Mouse (Mus musculus): ENCODE results near the gene Zfp784. TPM values are rescaled to one million over a fixed set of nuclear protein-coding genes. Genes with fewer than 3 reads are reported as not detected.
"Not testable (repeated sequence)": the region's sequence is repeated elsewhere in the genome, so short reads cannot be mapped to it uniquely, and the experiment has no call there.

The Zfp784 gene
- polyA plus RNA-seq, 1 experiment, result 1.5 TPM

DNA sequence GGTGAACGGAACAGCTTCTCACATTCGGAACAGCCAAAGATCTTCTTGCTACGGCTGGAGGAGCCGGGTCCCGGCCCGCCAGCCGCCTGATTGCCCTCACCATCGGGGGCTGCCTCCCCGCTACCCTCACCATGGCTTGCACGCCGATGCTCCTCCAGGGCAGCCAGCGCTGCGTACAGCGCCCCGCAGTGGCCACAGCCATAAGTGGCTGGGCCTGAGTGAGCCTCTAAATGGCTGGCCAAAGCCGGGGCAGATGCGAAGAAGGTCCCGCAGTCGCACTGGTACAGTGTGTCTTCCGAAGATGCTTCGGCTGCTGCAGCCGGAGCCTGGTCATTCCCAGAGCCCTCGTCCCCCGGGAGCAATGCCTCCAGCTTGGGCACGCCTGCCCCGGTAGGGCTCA lies 30.0 kb downstream of the Zfp784 start:
- no peak for TF ChIP-seq POLR2AphosphoS2 (IDR thresholded peaks at IDR 0.05; ENCODE audit: insufficient read length, low read depth)
- TF ChIP-seq REST (IDR thresholded peaks at IDR 0.05; ENCODE audit: insufficient read depth, insufficient read length), result no peak
- TF ChIP-seq MYOD1 (IDR thresholded peaks at IDR 0.05; ENCODE audit: control insufficient read depth in 1 of 3, insufficient read length in 2 of 3, low read depth in 2 of 3), result no peak
- no peak for TF ChIP-seq POLR2A (IDR thresholded peaks at IDR 0.05; ENCODE audit: insufficient read length, low read depth)
- no peak for TF ChIP-seq MYOG (IDR thresholded peaks at IDR 0.05; ENCODE audit: control insufficient read depth in 1 of 3, insufficient read depth in 1 of 3, insufficient read length in 2 of 3, low read depth in 2 of 3)
- TF ChIP-seq E2F4 (IDR thresholded peaks at IDR 0.05; ENCODE audit: insufficient read depth), result no peak
- TF ChIP-seq SRF (IDR thresholded peaks at IDR 0.05; ENCODE audit: control insufficient read depth, insufficient read length, low read depth), result no peak
- TF ChIP-seq MAX (IDR thresholded peaks at IDR 0.05; ENCODE audit: low read depth), result no peak
- TF ChIP-seq TCF3 (IDR thresholded peaks at IDR 0.05; ENCODE audit: insufficient read length, low read depth), result no peak
- no peak for TF ChIP-seq CEBPB (IDR thresholded peaks at IDR 0.05; ENCODE audit: insufficient read depth, poor library complexity, severe bottlenecking)
- no peak for TF ChIP-seq USF1 (IDR thresholded peaks at IDR 0.05; ENCODE audit: low read depth)
- TF ChIP-seq TCF12 (IDR thresholded peaks at IDR 0.05; ENCODE audit: insufficient read depth, poor library complexity, severe bottlenecking), result no peak
- H3K79me2 ChIP-seq (ENCODE audit: control insufficient read depth, insufficient read depth), result peaks cover 4% of the 10 kb centered on the region
- H3K4me3 ChIP-seq, result no peak overlapping the region
- no peaks in the 10 kb centered on the region for H3K27me3 ChIP-seq (ENCODE audit: control insufficient read depth, insufficient read depth, insufficient read length)
- no peak overlapping the region for H3K4me2 ChIP-seq (ENCODE audit: low read depth)
- no peak overlapping the region for H3ac ChIP-seq (ENCODE audit: control insufficient read depth, insufficient read length)
- H3K36me3 ChIP-seq (ENCODE audit: control insufficient read depth, insufficient read depth), result peaks cover 13% of the 10 kb centered on the region

DNA sequence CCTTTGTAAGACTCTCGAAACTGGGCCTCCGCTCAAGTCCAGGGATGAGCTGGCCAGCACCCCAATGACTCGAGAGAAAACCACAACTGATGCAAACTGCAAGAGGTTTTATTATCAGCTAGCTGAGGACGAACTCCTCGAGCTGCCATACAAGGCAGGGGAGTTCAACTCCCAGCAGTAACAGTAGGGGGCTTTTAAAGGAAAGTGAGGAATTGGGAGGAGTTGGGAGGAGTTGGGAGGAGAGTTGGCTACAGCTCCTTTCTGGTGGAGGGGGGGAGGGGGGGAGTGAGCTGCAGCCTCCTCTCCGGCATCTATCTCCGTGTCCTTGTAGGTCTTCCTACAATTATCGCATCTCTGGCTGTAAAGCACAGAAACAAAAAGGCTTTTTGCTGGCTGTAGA lies 35.4 kb downstream of the Zfp784 start:
- H3K36me3 ChIP-seq (ENCODE audit: control insufficient read depth, insufficient read depth); H3K4me3 ChIP-seq; H3K27me3 ChIP-seq (ENCODE audit: control insufficient read depth, insufficient read depth, insufficient read length); H3K79me2 ChIP-seq (ENCODE audit: control insufficient read depth, insufficient read depth); H3K4me2 ChIP-seq (ENCODE audit: low read depth); H3ac ChIP-seq (ENCODE audit: control insufficient read depth, insufficient read length): not testable (repeated sequence)

DNA sequence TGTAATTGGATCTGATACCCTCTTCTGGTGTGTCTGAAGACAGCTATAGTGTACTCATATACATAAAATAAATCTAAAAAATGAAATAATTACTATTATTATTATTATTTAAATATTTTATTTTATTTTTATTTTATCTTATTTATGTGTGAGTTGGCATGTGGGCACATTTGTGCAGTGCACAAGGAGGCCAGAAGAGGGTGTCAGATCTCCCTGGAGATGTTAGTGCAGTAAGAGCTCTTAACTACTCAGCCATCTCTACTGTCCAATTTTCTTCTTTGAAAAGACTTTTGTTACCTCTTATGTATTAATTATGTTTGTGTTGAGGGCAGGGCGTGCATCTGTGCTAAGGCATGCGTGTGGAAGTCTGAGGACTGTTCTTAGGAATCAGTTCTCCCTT lies 38.4 kb downstream of the Zfp784 start:
- no peak overlapping the region for H3K4me2 ChIP-seq (ENCODE audit: low read depth)
- no peak overlapping the region for H3K4me3 ChIP-seq
- H3K27me3 ChIP-seq (ENCODE audit: control insufficient read depth, insufficient read depth, insufficient read length), result no peaks in the 10 kb centered on the region
- TF ChIP-seq TCF12 (IDR thresholded peaks at IDR 0.05; ENCODE audit: insufficient read depth, poor library complexity, severe bottlenecking) (no peak), MYOD1 (IDR thresholded peaks at IDR 0.05; ENCODE audit: control insufficient read depth in 1 of 3, insufficient read length in 2 of 3, low read depth in 2 of 3) (no peak), CEBPB (IDR thresholded peaks at IDR 0.05; ENCODE audit: insufficient read depth, poor library complexity, severe bottlenecking) (no peak), USF1 (IDR thresholded peaks at IDR 0.05; ENCODE audit: low read depth) (no peak), SRF (IDR thresholded peaks at IDR 0.05; ENCODE audit: control insufficient read depth, insufficient read length, low read depth) (no peak), REST (IDR thresholded peaks at IDR 0.05; ENCODE audit: insufficient read depth, insufficient read length) (no peak), MAX (IDR thresholded peaks at IDR 0.05; ENCODE audit: low read depth) (no peak), TCF3 (IDR thresholded peaks at IDR 0.05; ENCODE audit: insufficient read length, low read depth) (no peak), POLR2AphosphoS2 (IDR thresholded peaks at IDR 0.05; ENCODE audit: insufficient read length, low read depth) (no peak), E2F4 (IDR thresholded peaks at IDR 0.05; ENCODE audit: insufficient read depth) (no peak), MYOG (IDR thresholded peaks at IDR 0.05; ENCODE audit: control insufficient read depth in 1 of 3, insufficient read depth in 1 of 3, insufficient read length in 2 of 3, low read depth in 2 of 3) (no peak)
- no peaks in the 10 kb centered on the region for H3K36me3 ChIP-seq (ENCODE audit: control insufficient read depth, insufficient read depth)
- H3K79me2 ChIP-seq (ENCODE audit: control insufficient read depth, insufficient read depth), result no peaks in the 10 kb centered on the region
- no peak overlapping the region for H3ac ChIP-seq (ENCODE audit: control insufficient read depth, insufficient read length)

DNA sequence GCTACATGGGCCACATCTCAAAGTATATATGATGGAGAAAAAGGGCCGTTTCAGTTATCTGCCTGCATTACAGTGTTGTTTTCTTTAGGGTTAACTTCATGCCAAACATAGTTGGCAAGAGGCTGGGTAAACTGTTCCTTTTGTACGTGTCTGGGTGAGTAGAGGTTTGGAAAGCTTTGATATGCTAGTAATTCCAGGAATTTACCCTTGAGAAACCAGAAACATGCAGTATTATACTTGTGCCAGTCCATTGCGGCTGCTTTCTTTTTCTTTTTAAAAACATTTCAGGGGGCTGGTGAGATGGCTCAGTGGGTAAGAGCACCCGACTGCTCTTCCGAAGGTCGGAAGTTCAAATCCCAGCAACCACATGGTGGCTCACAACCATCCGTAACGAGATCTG lies 41.3 kb downstream of the Zfp784 start:
- Histone ChIP-seq H3ac (ENCODE audit: control insufficient read depth, insufficient read length) (peak overlapping the region; percentile 25), H3K36me3 (ENCODE audit: control insufficient read depth, insufficient read depth) (peaks cover 4% of the 10 kb centered on the region), H3K4me3 (peak overlapping the region; percentile 67), H3K79me2 (ENCODE audit: control insufficient read depth, insufficient read depth) (no peaks in the 10 kb centered on the region), H3K27me3 (ENCODE audit: control insufficient read depth, insufficient read depth, insufficient read length) (no peaks in the 10 kb centered on the region), H3K4me2 (ENCODE audit: low read depth) (peak overlapping the region; percentile 95)
- TF ChIP-seq POLR2A (IDR thresholded peaks at IDR 0.05; ENCODE audit: insufficient read length, low read depth) (no peak), MAX (IDR thresholded peaks at IDR 0.05; ENCODE audit: low read depth) (no peak), USF1 (IDR thresholded peaks at IDR 0.05; ENCODE audit: low read depth) (no peak), TCF3 (IDR thresholded peaks at IDR 0.05; ENCODE audit: insufficient read length, low read depth) (no peak), POLR2AphosphoS2 (IDR thresholded peaks at IDR 0.05; ENCODE audit: insufficient read length, low read depth) (no peak), MYOG (IDR thresholded peaks at IDR 0.05; ENCODE audit: control insufficient read depth in 1 of 3, insufficient read depth in 1 of 3, insufficient read length in 2 of 3, low read depth in 2 of 3) (no peak)

DNA sequence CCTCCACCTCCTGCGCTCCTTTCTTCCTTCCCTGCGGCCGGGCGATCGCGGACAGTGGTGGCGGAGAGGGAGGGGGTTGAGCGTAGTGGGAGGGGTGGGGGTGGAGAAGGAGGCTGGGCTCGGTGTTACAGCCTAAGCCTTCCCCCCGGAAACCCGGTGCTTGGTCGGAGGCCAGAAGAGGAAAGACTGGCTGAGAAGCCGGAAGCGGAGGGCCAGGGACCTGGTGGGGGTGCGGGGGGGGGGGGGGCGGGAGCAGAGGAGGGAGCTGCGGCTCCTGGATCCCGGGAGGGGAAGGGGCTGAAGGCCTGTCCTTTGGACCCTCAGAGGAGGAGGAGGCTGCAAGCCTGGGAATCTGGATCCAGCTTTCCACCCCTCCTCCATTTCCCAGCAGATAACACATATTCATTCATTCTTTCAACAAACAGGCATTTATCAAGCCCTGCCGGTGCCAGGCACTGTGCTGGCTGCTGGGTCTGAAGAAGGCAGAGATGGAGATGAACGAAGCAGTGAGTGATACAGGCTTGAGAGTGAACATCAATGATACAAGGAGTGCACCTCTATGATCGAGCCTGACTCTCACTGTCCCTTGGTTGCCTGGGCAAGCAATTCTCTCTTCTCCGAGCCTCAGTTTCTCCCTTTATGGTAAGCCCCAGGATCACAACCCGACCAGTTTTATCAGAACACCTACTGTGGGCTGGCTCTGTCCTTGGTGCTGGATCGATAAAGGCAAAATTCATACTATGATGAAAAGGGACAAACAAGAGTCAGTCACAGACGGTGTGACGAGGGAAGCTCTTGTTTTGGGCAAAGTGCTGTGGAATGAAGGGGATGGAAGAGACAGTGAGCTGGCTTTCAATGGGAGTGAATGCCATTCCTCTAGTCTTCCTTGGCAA lies 42.0 kb downstream of the Zfp784 start, which contains the start of gene Zfp579:
TSS of gene Zfp579 (minus strand) at position 156 of the 893 bp plus-strand sequence.
- Histone ChIP-seq H3K4me2 (ENCODE audit: low read depth) (peak within 1 kb of the TSS; percentile 95), H3ac (ENCODE audit: control insufficient read depth, insufficient read length) (peak within 1 kb of the TSS; percentile 25), H3K79me2 (ENCODE audit: control insufficient read depth, insufficient read depth) (no peaks in the 10 kb centered on the region), H3K27me3 (ENCODE audit: control insufficient read depth, insufficient read depth, insufficient read length) (no peaks in the 10 kb centered on the region), H3K4me3 (peak within 1 kb of the TSS; percentile 67), H3K36me3 (ENCODE audit: control insufficient read depth, insufficient read depth) (peaks cover 4% of the 10 kb centered on the region)
- TF ChIP-seq POLR2A (IDR thresholded peaks at IDR 0.05; ENCODE audit: insufficient read length, low read depth) (peak; percentile 57), POLR2AphosphoS2 (IDR thresholded peaks at IDR 0.05; ENCODE audit: insufficient read length, low read depth) (peak; percentile 31), TCF12 (IDR thresholded peaks at IDR 0.05; ENCODE audit: insufficient read depth, poor library complexity, severe bottlenecking) (no peak), REST (IDR thresholded peaks at IDR 0.05; ENCODE audit: insufficient read depth, insufficient read length) (peak; percentile 35)

Measured in myocyte (in vitro differentiated cells).